Mouse (Mus musculus): Measurements from ENCODE around the gene Abhd12b. TPM values are rescaled to one million over a fixed set of nuclear protein-coding genes. Genes with fewer than 3 reads are reported as not detected.

Abhd12b gene
- total and polyA plus RNA-seq, 2 experiments from 2014 or later: 0.13 TPM; not detected in 1

GRCm38 (mm10) chr12:70110375-70111116 lies 43.4 kb upstream of the Abhd12b start:
- Histone ChIP-seq H3K9ac (peak overlapping the region; percentile 92), H3K4me1 (ENCODE audit: insufficient read depth) (peaks cover 19% of the 10 kb centered on the region; the same call in 1 of the 2 replicates), H3K4me2 (ENCODE audit: low read depth) (peak overlapping the region; percentile 79), H3K27me3 (ENCODE audit: insufficient read depth, low read length) (no peaks in the 10 kb centered on the region), H3K9me3 (ENCODE audit: low read length) (no peaks in the 10 kb centered on the region), H3K36me3 (ENCODE audit: insufficient read depth) (no peaks in the 10 kb centered on the region), H3K27ac (ENCODE audit: low read depth, low read length) (peak overlapping the region; percentile 94), H3K4me3 (ENCODE audit: low read depth, low read length) (peak overlapping the region; percentile 64)
- no peak for TF ChIP-seq CTCF (IDR thresholded peaks at IDR 0.05; ENCODE audit: low read depth)
- ATAC-seq (peak; percentile 0; the same call in 1 of the 2 replicates), DNase-seq (peak; percentile 43)
- WGBS: 12% methylated on average over 23 of the region's 23 CpGs

GRCm38 (mm10) chr12:70111117-70111366 lies 42.9 kb upstream of the Abhd12b start:
- peak; percentile 61 for DNase-seq
- H3K4me2 ChIP-seq (ENCODE audit: low read depth): peak overlapping the region; percentile 79
- 1% methylated on average over 16 of the region's 16 CpGs for WGBS
- no peaks in the 10 kb centered on the region for H3K36me3 ChIP-seq (ENCODE audit: insufficient read depth)
- no peaks in the 10 kb centered on the region for H3K27me3 ChIP-seq (ENCODE audit: insufficient read depth, low read length)
- peak; percentile 47 for ATAC-seq
- no peak for TF ChIP-seq CTCF (IDR thresholded peaks at IDR 0.05; ENCODE audit: low read depth)
- H3K9me3 ChIP-seq (ENCODE audit: low read length): no peaks in the 10 kb centered on the region
- peak overlapping the region; percentile 94 for H3K27ac ChIP-seq (ENCODE audit: low read depth, low read length)
- H3K4me1 ChIP-seq (ENCODE audit: insufficient read depth): 0 out of 2 replicates have a peak, but pooled peaks cover 15% of the 10 kb centered on the region
- H3K4me3 ChIP-seq (ENCODE audit: low read depth, low read length): peak overlapping the region; percentile 64
- peak overlapping the region; percentile 92 for H3K9ac ChIP-seq

- DNase-seq (peak; percentile 88), ATAC-seq (peak; percentile 82)
- Histone ChIP-seq H3K27ac (ENCODE audit: low read depth, low read length) (peak overlapping the region; percentile 94), H3K9me3 (ENCODE audit: low read length) (no peaks in the 10 kb centered on the region), H3K4me1 (ENCODE audit: insufficient read depth) (0 out of 2 replicates have a peak, but pooled peaks cover 11% of the 10 kb centered on the region), H3K27me3 (ENCODE audit: insufficient read depth, low read length) (no peaks in the 10 kb centered on the region), H3K4me3 (ENCODE audit: low read depth, low read length) (peak overlapping the region; percentile 64), H3K36me3 (ENCODE audit: insufficient read depth) (no peaks in the 10 kb centered on the region), H3K9ac (peak overlapping the region; percentile 92), H3K4me2 (ENCODE audit: low read depth) (peak overlapping the region; percentile 79)
- WGBS: 3% methylated on average over 100 of the region's 101 CpGs
- TF ChIP-seq CTCF (IDR thresholded peaks at IDR 0.05; ENCODE audit: low read depth): 0 out of 2 replicates have a peak, but pooled peaks have one; percentile 27
These were observed 42.4 kb upstream of the Abhd12b start for GRCm38 (mm10) chr12:70111367-70112089.

- Histone ChIP-seq H3K9me3 (ENCODE audit: low read length) (no peaks in the 10 kb centered on the region), H3K4me1 (ENCODE audit: insufficient read depth) (0 out of 2 replicates have a peak, but pooled peaks cover 11% of the 10 kb centered on the region), H3K27ac (ENCODE audit: low read depth, low read length) (peak overlapping the region; percentile 94), H3K36me3 (ENCODE audit: insufficient read depth) (no peaks in the 10 kb centered on the region), H3K4me3 (ENCODE audit: low read depth, low read length) (peak overlapping the region; percentile 64), H3K9ac (peak overlapping the region; percentile 92), H3K27me3 (ENCODE audit: insufficient read depth, low read length) (no peaks in the 10 kb centered on the region), H3K4me2 (ENCODE audit: low read depth) (peak overlapping the region; percentile 79)
- 0 out of 2 replicates have a peak, but pooled peaks have one; percentile 3 for TF ChIP-seq CTCF (IDR thresholded peaks at IDR 0.05; ENCODE audit: low read depth)
- DNase-seq (no peak), ATAC-seq (no peak)
- WGBS: 5% methylated on average over 15 of the region's 16 CpGs
These were observed 41.9 kb upstream of the Abhd12b start for GRCm38 (mm10) chr12:70112090-70112383.

GRCm38 (mm10) chr12:70113351-70113750 lies 40.6 kb upstream of the Abhd12b start, which contains the start of gene Nin:
Gene Nin, minus strand, starts transcription at chr12:70113717.
- Histone ChIP-seq H3K4me3 (ENCODE audit: low read depth, low read length) (peak within 1 kb of the TSS; percentile 64), H3K27me3 (ENCODE audit: insufficient read depth, low read length) (no peaks in the 10 kb centered on the region), H3K9ac (peak within 1 kb of the TSS; percentile 92), H3K4me2 (ENCODE audit: low read depth) (peak within 1 kb of the TSS; percentile 79), H3K4me1 (ENCODE audit: insufficient read depth) (0 out of 2 replicates have a peak, but pooled peaks cover 5% of the 10 kb centered on the region), H3K9me3 (ENCODE audit: low read length) (no peaks in the 10 kb centered on the region), H3K27ac (ENCODE audit: low read depth, low read length) (peak within 1 kb of the TSS; percentile 94), H3K36me3 (ENCODE audit: insufficient read depth) (no peaks in the 10 kb centered on the region)
- WGBS: 56% methylated on average over 11 of the region's 11 CpGs
- ATAC-seq: no peak
- no peak for DNase-seq
- no peak for TF ChIP-seq CTCF (IDR thresholded peaks at IDR 0.05; ENCODE audit: low read depth)

GRCm38 (mm10) chr12:70117146-70117545 lies 36.8 kb upstream of the Abhd12b start:
- H3K9me3 ChIP-seq (ENCODE audit: low read length): no peaks in the 10 kb centered on the region
- TF ChIP-seq CTCF (IDR thresholded peaks at IDR 0.05; ENCODE audit: low read depth): no peak
- ATAC-seq (no peak), DNase-seq (no peak)
- H3K27me3 ChIP-seq (ENCODE audit: insufficient read depth, low read length): no peaks in the 10 kb centered on the region
- 86% methylated on average over 10 of the region's 10 CpGs for WGBS
- no peak overlapping the region for H3K4me3 ChIP-seq (ENCODE audit: low read depth, low read length)
- 0 out of 2 replicates have a peak, but pooled peaks cover 4% of the 10 kb centered on the region for H3K4me1 ChIP-seq (ENCODE audit: insufficient read depth)
- no peaks in the 10 kb centered on the region for H3K36me3 ChIP-seq (ENCODE audit: insufficient read depth)
- H3K27ac ChIP-seq (ENCODE audit: low read depth, low read length): no peak overlapping the region
- H3K4me2 ChIP-seq (ENCODE audit: low read depth): no peak overlapping the region
- H3K9ac ChIP-seq: no peak overlapping the region
